Mouse (Mus musculus) ES-E14 (cell line): ENCODE measurements around the gene Gpr15. TPM values are rescaled to one million over a fixed set of nuclear protein-coding genes. Genes with fewer than 3 reads are reported as not detected.

Source experiments
- DNase-seq: peaks from one replicate; pipeline ENCODE4 v3.0.0-alpha.2; 2013; ENCODE audit warnings: low read depth, low spot score
- H3K27ac ChIP-seq: 2 replicates; pipeline ENCODE4 v1.5.1; 2012; ENCODE audit warnings: low read depth, mild to moderate bottlenecking, low read length, moderate library complexity, mixed read lengths; ENCODE audit not compliant: poor library complexity, insufficient read depth, severe bottlenecking
- H3K36me3 ChIP-seq: 2 replicates; pipeline ENCODE4 v1.6.1; 2012; ENCODE audit warnings: mild to moderate bottlenecking, low read length, moderate library complexity, mixed read lengths; ENCODE audit not compliant: control insufficient read depth, poor library complexity, insufficient read depth, severe bottlenecking
- H3K4me1 ChIP-seq, 2 experiments: fragments of 150-350 bp in 1 of 2; sonication (generic) in 1 of 2; 2 replicates each; pipeline ENCODE4 v1.6.1; 2012; ENCODE audit warnings: low read length in 2 of 2, mild to moderate bottlenecking in 1 of 2, mixed read lengths in 1 of 2; ENCODE audit not compliant: control insufficient read depth in 2 of 2, insufficient read depth in 2 of 2, poor library complexity in 1 of 2
- H3K4me3 ChIP-seq, 2 experiments: fragments of 150-350 bp in 1 of 2; sonication (generic) in 1 of 2; 2 replicates each; pipeline ENCODE4 v1.5.1; 2012; ENCODE audit warnings: low read length in 2 of 2, low read depth in 1 of 2, mild to moderate bottlenecking in 1 of 2, mixed read lengths in 1 of 2; ENCODE audit not compliant: insufficient read depth in 1 of 2, poor library complexity in 1 of 2, severe bottlenecking in 1 of 2
- H3K9ac ChIP-seq: 2 replicates; pipeline ENCODE4 v1.6.1; 2012; ENCODE audit warnings: low read depth, mild to moderate bottlenecking, low read length, mixed read lengths; ENCODE audit not compliant: poor library complexity, insufficient read depth, severe bottlenecking
- H3K9me3 ChIP-seq: fragments of 150-350 bp; sonication (generic); 2 replicates; pipeline ENCODE4 v1.6.1; 2012; ENCODE audit warnings: low read depth, mild to moderate bottlenecking, low read length; ENCODE audit not compliant: control insufficient read depth, insufficient read depth
- CHD2 ChIP-seq: IDR thresholded peaks from 2 replicates; pipeline ENCODE4 v1.6.1; 2014; ENCODE audit warnings: mild to moderate bottlenecking, low read depth, low read length, inconsistent platforms
- HCFC1 ChIP-seq: IDR thresholded peaks from 2 replicates; pipeline ENCODE4 v1.6.1; 2012; ENCODE audit warnings: low read length, inconsistent platforms, borderline replicate concordance; ENCODE audit not compliant: insufficient read depth
- MAFK ChIP-seq: IDR thresholded peaks from 2 replicates; pipeline ENCODE4 v1.6.1; 2014; ENCODE audit warnings: mild to moderate bottlenecking, low read depth, low read length, inconsistent platforms; ENCODE audit not compliant: insufficient read depth
- ZC3H11A ChIP-seq: IDR thresholded peaks from 2 replicates; pipeline ENCODE4 v1.6.1; 2012; ENCODE audit warnings: low read depth, mild to moderate bottlenecking, inconsistent platforms, low read length, borderline replicate concordance
- ZNF384 ChIP-seq: IDR thresholded peaks from 2 replicates; pipeline ENCODE4 v1.6.1; 2012; ENCODE audit warnings: low read depth, low read length, inconsistent platforms
- in situ Hi-C, 2 experiments: fragments of 600-800 bp; cut with MboI; formaldehyde crosslinking; loops; one replicate each; pipeline ENCODE4 v1.15.1; 2025; ENCODE audit warnings: low sequenced_read_pairs in 2 of 2, inconsistent platforms in 1 of 2; ENCODE audit not compliant: unreplicated experiment in 2 of 2
- total RNA-seq: library from RNA; depleted of rRNA; stranded (reverse); fragments of 300-350 nt; gene quantifications from 2 replicates; pipeline ENCODE4 v1.2.3, GENCODE M21; 2012

Gene Gpr15
- total RNA-seq, 1 experiment: not detected

- in situ Hi-C loops: no loop called here
- Histone ChIP-seq H3K27ac (no peak overlapping the region), H3K9ac (no peak overlapping the region), H3K4me3 (no peak overlapping the region), H3K36me3 (no peaks in the 10 kb centered on the region), H3K9me3 (no peaks in the 10 kb centered on the region), H3K4me1 (no peaks in the 10 kb centered on the region)
- TF ChIP-seq HCFC1 (no peak), MAFK (no peak), ZC3H11A (no peak), ZNF384 (no peak), CHD2 (no peak)
- DNase-seq: no peak
These were observed 15.3 kb downstream of the Gpr15 start for GRCm38 (mm10) chr16:58703382-58704124.

GRCm38 (mm10) chr16:58702329-58702932 lies 16.4 kb downstream of the Gpr15 start:
- H3K4me1 ChIP-seq: no peaks in the 10 kb centered on the region
- no peak for TF ChIP-seq ZNF384
- in situ Hi-C loops: no loop called here
- H3K27ac ChIP-seq: no peak overlapping the region
- no peak overlapping the region for H3K9ac ChIP-seq
- DNase-seq: no peak
- H3K9me3 ChIP-seq: no peaks in the 10 kb centered on the region
- H3K4me3 ChIP-seq: no peak overlapping the region
- H3K36me3 ChIP-seq: no peaks in the 10 kb centered on the region

GRCm38 (mm10) chr16:58701779-58702178 lies 17.1 kb downstream of the Gpr15 start:
- in situ Hi-C loops: no loop called here
- H3K9me3 ChIP-seq: no peaks in the 10 kb centered on the region
- H3K4me3 ChIP-seq: no peak overlapping the region
- no peak for DNase-seq
- H3K27ac ChIP-seq: no peak overlapping the region
- H3K36me3 ChIP-seq: no peaks in the 10 kb centered on the region
- H3K9ac ChIP-seq: no peak overlapping the region
- TF ChIP-seq ZNF384 (no peak), ZC3H11A (no peak), HCFC1 (no peak), CHD2 (no peak), MAFK (no peak)
- H3K4me1 ChIP-seq: no peaks in the 10 kb centered on the region

- Histone ChIP-seq H3K9me3 (no peaks in the 10 kb centered on the region), H3K27ac (no peak overlapping the region), H3K4me1 (no peaks in the 10 kb centered on the region), H3K9ac (no peak overlapping the region), H3K4me3 (no peak overlapping the region), H3K36me3 (no peaks in the 10 kb centered on the region)
- in situ Hi-C loops: no loop called here
- no peak for DNase-seq
- no peak for TF ChIP-seq ZNF384
- no peak for TF ChIP-seq HCFC1
- TF ChIP-seq CHD2: no peak
- no peak for TF ChIP-seq ZC3H11A
- TF ChIP-seq MAFK: no peak
These were observed 17.9 kb downstream of the Gpr15 start for GRCm38 (mm10) chr16:58700816-58701424.
